Mouse (Mus musculus): ENCODE measurements around the gene Lhfpl4. TPM values are rescaled to one million over a fixed set of nuclear protein-coding genes. Genes with fewer than 3 reads are reported as not detected.

Lhfpl4 gene
- polyA plus RNA-seq, 1 experiment from 2014 or later: not detected

- WGBS (ENCODE audit: missing documents): 96% methylated on average over 4 of the region's 4 CpGs
- peaks cover 70% of the 10 kb centered on the region for H3K36me3 ChIP-seq (ENCODE audit: inconsistent target)
- no peak overlapping the region for H3K27ac ChIP-seq
- H3K79me2 ChIP-seq (ENCODE audit: inconsistent target): peaks cover 17% of the 10 kb centered on the region; the same call in 1 of the 2 replicates
- no peak overlapping the region for H3K4me3 ChIP-seq (ENCODE audit: inconsistent target)
Measured at GRCm38 (mm10) chr6:113145249-113145648, 49.9 kb downstream of the Lhfpl4 start.

GRCm38 (mm10) chr6:113144764-113145163, 50.4 kb downstream of the Lhfpl4 start:
- H3K27ac ChIP-seq: no peak overlapping the region
- WGBS (ENCODE audit: missing documents): 93% methylated on average over 1 of the region's 1 CpGs
- peaks cover 66% of the 10 kb centered on the region for H3K36me3 ChIP-seq (ENCODE audit: inconsistent target)

GRCm38 (mm10) chr6:113141389-113142094, 53.6 kb downstream of the Lhfpl4 start:
- 50% methylated on average over 1 of the region's 1 CpGs for WGBS (ENCODE audit: missing documents)
- Histone ChIP-seq H3K4me3 (ENCODE audit: inconsistent target) (no peak overlapping the region), H3K36me3 (ENCODE audit: inconsistent target) (peaks cover 56% of the 10 kb centered on the region), H3K27ac (no peak overlapping the region), H3K79me2 (ENCODE audit: inconsistent target) (peaks cover 17% of the 10 kb centered on the region; the same call in 1 of the 2 replicates)

More at GRCm38 (mm10) chr6:113144764-113145163, 50.4 kb downstream of the Lhfpl4 start:
- Histone ChIP-seq H3K4me3 (ENCODE audit: inconsistent target) (no peak overlapping the region), H3K79me2 (ENCODE audit: inconsistent target) (peaks cover 17% of the 10 kb centered on the region; the same call in 1 of the 2 replicates)

GRCm38 (mm10) chr6:113133360-113133759, 61.8 kb downstream of the Lhfpl4 start:
- Histone ChIP-seq H3K79me2 (ENCODE audit: inconsistent target) (0 out of 2 replicates have a peak, but pooled peaks cover 5% of the 10 kb centered on the region), H3K27ac (no peak overlapping the region), H3K36me3 (ENCODE audit: inconsistent target) (peaks cover 55% of the 10 kb centered on the region), H3K4me3 (ENCODE audit: inconsistent target) (no peak overlapping the region)
- WGBS (ENCODE audit: missing documents): 88% methylated on average over 2 of the region's 2 CpGs

- WGBS (ENCODE audit: missing documents): 37% methylated on average over 10 of the region's 10 CpGs
- H3K36me3 ChIP-seq (ENCODE audit: inconsistent target): peaks cover 66% of the 10 kb centered on the region
- H3K27ac ChIP-seq: no peak overlapping the region
Measured at GRCm38 (mm10) chr6:113120806-113121205, 74.4 kb downstream of the Lhfpl4 start.

More at GRCm38 (mm10) chr6:113120806-113121205, 74.4 kb downstream of the Lhfpl4 start:
- Histone ChIP-seq H3K4me3 (ENCODE audit: inconsistent target) (no peak overlapping the region), H3K79me2 (ENCODE audit: inconsistent target) (peaks cover 11% of the 10 kb centered on the region; the same call in 1 of the 2 replicates)

Other genes starting within 250 kb of the Lhfpl4 start
- 0.42 to 0.61 TPM (median 0.53 TPM) in 3 replicates for gene Srgap3, start 248.1 kb downstream of the Lhfpl4 start, polyA plus RNA-seq (2018)
- 41.1 to 75.6 TPM (median 49.0 TPM) in 3 replicates for gene Thumpd3, start 149.2 kb downstream of the Lhfpl4 start, polyA plus RNA-seq (2018)
- 27.9 to 33.4 TPM (median 30.4 TPM) in 3 replicates for gene Setd5, start 118.0 kb downstream of the Lhfpl4 start, polyA plus RNA-seq (2018)
- 17.8 to 43.7 TPM (median 23.3 TPM) in 3 replicates for gene Mtmr14, start 42.5 kb upstream of the Lhfpl4 start, polyA plus RNA-seq (2018)
- gene Cpne9, start 86.9 kb upstream of the Lhfpl4 start, polyA plus RNA-seq (2018): not detected in 3 replicates
- 24.0 to 33.8 TPM (median 28.7 TPM) in 3 replicates for gene Brpf1, start 111.8 kb upstream of the Lhfpl4 start, polyA plus RNA-seq (2018)
- gene Ogg1, start 131.6 kb upstream of the Lhfpl4 start, polyA plus RNA-seq (2018): 5.2 to 11.7 TPM (median 7.6 TPM) in 3 replicates
- 148 to 193 TPM (median 166 TPM) in 3 replicates for gene Camk1, start 148.6 kb upstream of the Lhfpl4 start, polyA plus RNA-seq (2018)
- gene Tada3, start 182.5 kb upstream of the Lhfpl4 start, polyA plus RNA-seq (2018): 21.8 to 25.0 TPM (median 22.9 TPM) in 3 replicates
- gene Arpc4, start 182.7 kb upstream of the Lhfpl4 start, polyA plus RNA-seq (2018): 315 to 508 TPM (median 391 TPM) in 3 replicates
- gene Ttll3, start 193.9 kb upstream of the Lhfpl4 start, polyA plus RNA-seq (2018): 1.8 to 6.3 TPM (median 3.5 TPM) in 3 replicates
- gene Rpusd3, start 224.0 kb upstream of the Lhfpl4 start, polyA plus RNA-seq (2018): 1.5 to 5.0 TPM (median 4.2 TPM) in 3 replicates
- not detected in 3 replicates for gene Cidec, start 240.4 kb upstream of the Lhfpl4 start, polyA plus RNA-seq (2018)
- gene Jagn1, start 247.2 kb upstream of the Lhfpl4 start, polyA plus RNA-seq (2018): 14.3 to 38.5 TPM (median 29.7 TPM) in 3 replicates

Measured in macrophage (primary cell).